Mouse (Mus musculus) cerebellum, adult 8-10 months (tissue): Measurements from ENCODE around the gene Phrf1.
A peak's percentile ranks its signal among the peaks of the same experiment; 100 is the strongest.
"Not testable (repeated sequence)": the region's sequence is repeated elsewhere in the genome, so short reads cannot be mapped to it uniquely, and the experiment has no call there.

ENCODE experiments used
- DNase-seq: peaks from one replicate; pipeline ENCODE4 v3.0.0; 2022

Phrf1 gene

DNA sequence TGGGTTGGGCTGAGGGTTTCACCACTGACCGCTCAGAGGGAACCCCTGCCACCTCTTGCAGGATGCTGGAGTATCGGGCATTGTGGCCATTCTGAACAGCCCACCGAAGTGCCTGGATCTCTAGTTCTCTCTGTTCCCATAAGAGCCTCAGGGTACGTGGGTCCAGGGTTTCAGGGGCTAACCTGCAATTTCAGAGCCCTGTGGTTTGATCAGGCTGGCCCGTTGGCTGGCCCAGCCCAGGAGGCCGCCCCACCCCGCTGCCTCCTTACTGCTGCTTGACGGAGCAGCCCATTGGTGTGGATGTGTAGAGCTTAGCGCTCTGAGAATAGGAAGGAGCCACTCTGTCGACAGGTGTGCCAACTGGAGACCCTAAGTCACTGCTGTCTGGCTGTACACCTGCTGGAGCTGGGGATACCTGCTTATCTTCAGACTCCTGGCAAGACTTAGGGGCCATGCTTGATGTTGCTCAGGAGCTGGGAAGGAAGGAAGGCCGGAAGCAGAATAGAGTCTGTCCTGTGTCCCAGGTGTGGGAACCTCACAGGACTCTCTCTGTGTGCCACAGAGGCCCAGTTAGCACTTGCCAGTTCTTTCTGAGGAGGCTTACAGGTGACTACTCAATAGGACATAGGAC is 14.9 kb upstream of the Phrf1 start, which contains the start of gene Lmntd2:
Gene Lmntd2 (minus strand): TSS at position 476 of the 631 bp plus-strand sequence.
- DNase-seq, result no peak

DNA sequence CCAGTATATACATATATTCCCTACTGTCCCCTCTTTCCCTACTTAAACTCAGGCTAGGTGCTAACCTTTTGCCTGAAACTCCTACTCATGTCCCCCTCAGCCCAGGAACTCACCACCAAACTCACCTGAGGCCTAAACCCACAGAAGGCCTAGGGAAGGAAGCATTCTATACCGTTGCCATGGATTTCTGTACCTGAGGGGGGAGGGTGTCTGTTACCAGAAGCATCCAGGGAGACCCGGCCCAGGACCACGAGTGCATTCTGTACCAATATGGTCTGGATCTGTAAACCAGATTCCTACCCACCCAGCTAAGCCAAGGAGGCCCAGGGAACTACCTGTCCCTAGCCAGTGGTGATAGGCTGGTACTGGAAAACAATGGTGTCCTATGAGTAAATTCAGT is 14.3 kb upstream of the Phrf1 start:
- no peak for DNase-seq

- peak; percentile 82 for DNase-seq
Measured at GRCm38 (mm10) chr7:141215101-141215879, 13.3 kb upstream of the Phrf1 start, which contains the start of gene Rassf7. Gene Rassf7, plus strand, starts transcription at chr7:141215860.

- DNase-seq, result no peak
Measured at GRCm38 (mm10) chr7:141215880-141216733, 12.5 kb upstream of the Phrf1 start.

DNA sequence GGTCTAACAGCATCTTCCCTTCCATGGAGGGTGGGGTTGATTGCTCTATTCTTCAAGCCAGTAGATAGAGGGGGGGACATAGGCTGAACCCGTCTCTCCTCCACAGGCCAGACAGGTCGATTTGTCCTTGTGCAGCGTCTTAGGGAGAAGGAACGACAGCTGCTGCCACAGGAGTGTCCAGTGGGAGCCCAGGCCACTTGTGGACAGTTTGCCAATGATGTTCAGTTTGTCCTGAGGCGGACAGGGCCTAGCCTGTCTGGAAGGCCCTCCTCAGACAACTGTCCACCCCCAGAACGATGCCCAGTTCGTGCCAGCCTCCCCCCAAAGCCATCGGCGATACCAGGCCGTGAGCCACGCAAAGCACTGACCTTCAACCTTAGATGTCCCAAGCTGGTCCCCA is 11.7 kb upstream of the Phrf1 start:
- DNase-seq, result no peak

- DNase-seq, result no peak
Measured at GRCm38 (mm10) chr7:141217343-141218013, 11.1 kb upstream of the Phrf1 start.

DNA sequence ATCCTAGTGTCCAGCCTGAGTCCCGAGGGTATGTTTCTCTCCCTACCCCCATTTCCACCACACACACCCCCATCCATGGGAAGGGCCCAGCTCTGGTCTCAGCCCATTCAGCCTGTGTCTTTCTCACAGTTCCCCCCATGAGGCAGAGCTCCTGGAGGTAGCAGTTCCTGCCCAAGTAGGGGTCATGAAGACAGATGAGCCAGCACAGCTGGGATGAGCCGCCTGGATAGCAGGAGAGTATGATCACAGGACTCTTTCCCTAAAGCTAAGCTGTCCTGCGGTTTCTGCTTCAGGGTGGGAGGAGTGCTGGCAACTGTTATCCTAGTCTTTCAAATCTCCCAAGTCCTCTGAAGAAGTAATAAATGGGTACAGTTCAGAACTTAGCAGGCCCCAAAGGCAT is 10.4 kb upstream of the Phrf1 start:
- DNase-seq, result no peak

- no peak for DNase-seq
Measured at GRCm38 (mm10) chr7:141218557-141219133, 9.9 kb upstream of the Phrf1 start.

DNA sequence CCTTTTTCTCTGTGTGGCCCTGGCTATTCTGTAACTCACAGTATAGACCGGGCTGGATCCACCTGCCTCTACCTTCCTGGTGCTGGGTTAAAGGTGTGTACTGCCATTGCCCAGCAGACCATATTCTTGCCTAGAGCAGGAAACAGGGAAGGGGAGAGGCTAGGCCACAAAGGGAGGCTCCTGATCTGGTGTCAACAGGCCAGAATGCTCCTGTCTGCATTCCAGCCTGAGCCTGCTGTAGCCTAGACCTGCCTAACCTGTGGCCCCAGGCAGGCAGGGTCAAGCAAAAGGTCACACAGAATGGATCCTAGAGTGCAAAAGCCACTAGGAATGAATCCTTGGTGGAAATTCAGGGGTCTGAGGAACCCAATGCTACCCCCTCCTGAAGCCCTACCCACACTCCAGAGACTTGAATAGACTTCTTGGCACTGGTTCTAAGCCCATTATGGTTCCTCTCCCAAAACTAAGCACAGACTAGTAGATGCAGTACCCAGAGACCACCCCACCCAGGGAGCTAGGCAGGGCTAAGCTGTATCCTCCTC is 9.0 kb upstream of the Phrf1 start:
- DNase-seq, result no peak

DNA sequence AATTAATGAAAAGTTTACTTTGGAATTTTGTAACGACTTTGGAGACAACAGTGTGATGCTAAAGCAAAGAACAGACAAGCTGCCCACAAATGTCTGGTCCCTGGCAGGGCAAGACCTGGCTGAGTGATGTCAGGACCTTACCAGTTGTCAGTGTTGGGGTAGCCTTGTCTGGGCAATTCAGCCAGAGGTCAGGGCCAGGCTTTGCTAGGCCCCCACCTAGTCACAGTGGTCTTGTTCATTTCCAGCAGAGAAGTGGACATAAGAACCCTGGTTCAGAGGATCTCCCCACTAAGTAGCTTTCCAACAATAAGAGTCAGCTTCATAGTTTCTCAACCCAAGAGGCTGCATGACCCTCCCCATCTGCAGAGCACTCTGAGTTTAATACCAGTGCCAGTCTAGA is 8.2 kb upstream of the Phrf1 start:
- DNase-seq, result no peak

GRCm38 (mm10) chr7:141221249-141222125 is 7.1 kb upstream of the Phrf1 start:
- DNase-seq, result peak; percentile 85

GRCm38 (mm10) chr7:141222126-141222467 is 6.5 kb upstream of the Phrf1 start:
- DNase-seq, result no peak

GRCm38 (mm10) chr7:141222696-141223215 is 5.8 kb upstream of the Phrf1 start:
- no peak for DNase-seq

- DNase-seq, result no peak
Measured at GRCm38 (mm10) chr7:141226535-141226934, 2.0 kb upstream of the Phrf1 start.

GRCm38 (mm10) chr7:141227796-141228195 is 788 bp upstream of the Phrf1 start:
- DNase-seq, result no peak

- no peak for DNase-seq
Measured at GRCm38 (mm10) chr7:141229702-141230101, 1.1 kb downstream of the Phrf1 start.

GRCm38 (mm10) chr7:141230570-141230969 is 2.0 kb downstream of the Phrf1 start:
- no peak for DNase-seq

DNA sequence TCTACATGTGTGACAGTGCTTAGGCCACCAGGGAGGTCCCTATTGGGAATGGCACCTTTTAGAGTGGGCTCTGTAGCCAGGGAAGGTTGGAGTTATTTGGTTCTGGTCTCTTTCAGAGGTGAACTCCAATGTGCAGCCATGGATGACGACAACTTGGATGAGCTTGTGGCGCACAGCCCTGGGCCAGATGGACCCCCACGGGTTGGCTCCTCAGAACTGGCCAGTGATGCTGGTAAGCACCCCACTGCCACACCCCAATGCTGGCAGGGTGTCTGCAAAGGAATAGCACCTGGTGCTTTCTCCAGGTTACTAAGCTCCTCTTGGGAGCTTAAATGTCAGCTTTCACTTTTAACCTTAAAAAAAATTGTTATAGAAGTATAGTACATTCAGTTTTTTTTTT is 2.5 kb downstream of the Phrf1 start:
- no peak for DNase-seq

DNA sequence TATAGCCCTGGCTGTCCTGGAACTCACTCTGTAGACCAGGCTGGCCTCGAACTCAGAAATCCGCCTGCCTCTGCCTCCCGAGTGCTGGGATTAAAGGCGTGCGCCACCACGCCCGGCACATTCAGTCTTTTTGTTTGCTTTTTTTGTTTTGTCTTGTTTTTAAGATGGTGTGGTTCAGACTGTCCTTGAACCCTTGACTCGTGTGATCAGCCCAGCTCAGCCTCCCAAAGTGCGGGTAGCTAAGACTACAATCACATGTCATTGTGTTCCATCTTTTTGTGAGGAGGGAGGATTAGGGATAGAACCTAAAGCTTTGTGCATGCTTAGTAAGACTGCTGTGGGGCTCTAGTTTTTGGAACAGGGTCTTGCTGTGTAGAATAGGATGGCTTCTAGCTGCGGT is 3.0 kb downstream of the Phrf1 start:
- no peak for DNase-seq

DNA sequence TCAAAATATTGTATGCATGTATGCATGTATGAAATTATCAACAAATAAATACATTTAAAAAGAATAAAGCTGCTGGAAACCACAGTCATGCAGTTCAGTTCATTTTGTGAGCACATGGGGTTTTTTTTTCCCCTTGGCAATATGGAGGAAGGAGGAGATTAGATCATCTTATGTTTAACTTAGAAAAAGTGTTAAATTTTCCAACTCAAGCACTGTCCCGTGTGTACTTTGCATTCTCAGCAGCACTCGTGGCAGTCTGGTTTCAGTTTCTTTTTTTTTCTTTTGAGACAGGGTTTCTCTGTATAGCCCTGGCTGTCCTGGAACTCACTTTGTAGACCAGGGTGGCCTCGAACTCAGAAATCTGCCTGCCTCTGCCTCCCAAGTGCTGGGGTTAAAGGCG is 21.9 kb downstream of the Phrf1 start:
- DNase-seq, result not testable (repeated sequence)

GRCm38 (mm10) chr7:141256159-141256558 is 27.6 kb downstream of the Phrf1 start:
- DNase-seq, result no peak
